Mouse (Mus musculus) duodenum, adult 2 months (tissue): ENCODE data around the gene Epb41l1. TPM values are rescaled to one million over a fixed set of nuclear protein-coding genes. Genes with fewer than 3 reads are reported as not detected.

Source experiments
- polyA plus RNA-seq: library from polyadenylated mRNA; depleted of rRNA; stranded (reverse); fragments of >200 nt; gene quantifications from 2 replicates; pipeline ENCODE4 v1.2.3, GENCODE M21; 2012; ENCODE audit warnings: low replicate concordance; rRNA removed

The Epb41l1 gene
- 6.8 and 18.9 TPM in 2 replicates for polyA plus RNA-seq

DNA sequence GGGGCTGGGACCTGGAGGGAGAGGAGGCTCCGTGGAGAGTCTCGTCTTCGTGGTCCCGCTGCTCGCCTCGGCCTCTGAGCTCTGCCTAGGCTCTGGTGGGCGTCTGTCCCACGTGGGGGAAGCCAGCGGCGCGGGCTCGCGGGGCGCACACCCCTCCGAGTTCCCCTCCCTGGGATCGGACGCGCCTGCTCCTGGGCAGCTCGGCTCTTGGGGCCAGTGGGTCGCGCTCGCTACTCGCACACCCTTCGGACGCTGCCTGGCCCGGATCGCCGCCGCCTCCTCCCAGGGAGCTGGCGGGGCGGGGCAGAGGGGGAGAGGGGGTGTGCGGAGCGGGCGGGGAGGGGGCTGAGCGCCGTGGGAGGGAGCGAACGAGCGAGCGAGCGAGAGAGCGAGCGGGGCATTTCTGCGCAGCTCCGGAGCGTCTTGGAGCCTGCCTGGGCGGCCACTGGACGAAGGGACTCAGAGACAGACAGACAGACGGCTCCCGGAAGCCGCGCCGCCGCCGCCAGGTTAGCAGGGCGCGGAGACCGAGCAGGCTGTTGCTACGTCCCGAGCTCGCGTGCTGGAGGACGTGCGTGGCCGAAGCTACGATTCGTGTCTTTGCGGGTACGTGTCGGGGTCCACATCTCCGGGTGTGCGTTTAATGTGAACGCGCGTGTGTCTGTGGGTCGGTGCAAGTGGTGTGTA, at the start of gene Epb41l1:
Epb41l1 (plus strand) TSS at position 216 of the 687 bp plus-strand sequence.

DNA sequence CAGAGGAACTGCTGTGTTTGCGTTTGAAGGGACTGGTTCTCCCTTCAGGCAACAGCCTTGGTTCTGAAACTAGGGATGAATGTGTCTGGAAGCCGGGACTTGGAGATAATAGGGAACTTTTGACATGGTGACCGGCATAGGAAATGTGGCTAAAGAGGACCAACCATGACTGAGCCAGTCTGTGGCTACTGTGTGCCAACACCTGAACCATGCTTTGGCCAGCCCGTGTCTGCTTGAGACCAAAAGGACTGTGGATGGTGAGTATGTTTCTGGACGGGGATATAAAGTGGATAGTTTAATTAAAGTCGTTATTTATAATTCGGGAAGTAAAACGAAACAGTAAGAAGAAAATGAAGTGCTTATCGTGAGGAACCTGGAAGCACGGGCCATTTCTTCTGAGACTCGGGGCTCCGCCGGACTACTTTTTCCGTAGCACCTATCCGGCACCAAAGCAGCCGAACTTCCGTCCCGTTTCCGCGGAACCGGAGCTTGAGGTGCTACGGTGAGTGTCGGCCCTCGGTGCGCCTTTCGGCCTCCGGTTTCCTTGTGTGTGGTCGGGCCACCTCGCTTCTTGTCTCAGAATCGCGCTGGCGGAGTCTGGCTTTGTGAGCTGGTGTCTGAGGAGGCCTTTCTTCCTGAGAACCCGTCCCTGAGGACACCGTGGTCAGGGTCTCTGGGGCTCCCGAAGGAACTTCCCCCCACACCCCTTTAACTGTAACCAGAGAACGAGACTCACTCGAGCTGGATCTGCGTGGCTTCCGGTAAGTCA, 126.6 kb downstream of the Epb41l1 start, which contains the start of gene Aar2:
Aar2 (plus strand) TSS at position 462 of the 769 bp plus-strand sequence.

Other genes with a start within 250 kb of the Epb41l1 start
- gene Rbm39, start 240.7 kb upstream of the Epb41l1 start, polyA plus RNA-seq, result 26.9 and 39.9 TPM in 2 replicates
- 3.6 and 4.3 TPM in 2 replicates for gene Phf20, start 224.4 kb upstream of the Epb41l1 start, polyA plus RNA-seq
- 0.27 and 0.44 TPM in 2 replicates for gene Cnbd2, start 108.6 kb upstream of the Epb41l1 start, polyA plus RNA-seq
- 405 and 1,530 TPM in 2 replicates for gene Scand1, start 108.2 kb upstream of the Epb41l1 start, polyA plus RNA-seq
- gene Aar2, start 126.7 kb downstream of the Epb41l1 start, polyA plus RNA-seq, result 13.7 and 24.4 TPM in 2 replicates
- 53.5 and 59.4 TPM in 2 replicates for gene Dlgap4, start 192.8 kb downstream of the Epb41l1 start, polyA plus RNA-seq